Mouse (Mus musculus) MEL (cell line): Measurements from ENCODE around the gene Coro1b. TPM values are rescaled to one million over a fixed set of nuclear protein-coding genes. Genes with fewer than 3 reads are reported as not detected.

Experiments
- DNase-seq: peaks from one replicate; pipeline ENCODE4 v3.0.0; 2011; ENCODE audit warnings: low read depth, low spot score
- H3K27ac ChIP-seq: 2 replicates; pipeline ENCODE4 v1.5.1; 2012; ENCODE audit warnings: low read depth, mild to moderate bottlenecking, control low read depth, low read length, moderate library complexity; ENCODE audit not compliant: control insufficient read depth
- H3K27me3 ChIP-seq, 2 experiments: fragments of 150-350 bp in 1 of 2; sonication (generic) in 1 of 2; 2 replicates each; pipeline ENCODE4 v1.6.1; 2012; ENCODE audit warnings: low read length in 2 of 2, mild to moderate bottlenecking in 2 of 2, improper control_type of control experiment in 1 of 2, moderate library complexity in 1 of 2; ENCODE audit not compliant: insufficient read depth in 2 of 2, control insufficient read depth in 1 of 2
- H3K36me3 ChIP-seq, 2 experiments: 2 replicates each; pipeline ENCODE4 v1.6.1; 2012 to 2014; ENCODE audit warnings: low read length in 2 of 2, improper control_type of control experiment in 1 of 2, inconsistent platforms in 1 of 2, mild to moderate bottlenecking in 1 of 2; ENCODE audit not compliant: insufficient read depth in 2 of 2, control insufficient read depth in 1 of 2
- H3K4me1 ChIP-seq, 2 experiments: fragments of 150-350 bp in 1 of 2; sonication (generic) in 1 of 2; 2 replicates each; pipeline ENCODE4 v1.6.1; 2012; ENCODE audit warnings: low read length in 2 of 2, improper control_type of control experiment in 1 of 2, mild to moderate bottlenecking in 1 of 2; ENCODE audit not compliant: insufficient read depth in 2 of 2, control insufficient read depth in 1 of 2
- H3K4me3 ChIP-seq, 2 experiments: fragments of 150-350 bp in 1 of 2; sonication (generic) in 1 of 2; 2 replicates each; pipeline ENCODE4 v1.5.1; 2012; ENCODE audit warnings: low read depth in 2 of 2, low read length in 2 of 2, mild to moderate bottlenecking in 2 of 2, moderate library complexity in 2 of 2, control low read depth in 1 of 2, improper control_type of control experiment in 1 of 2; ENCODE audit not compliant: control insufficient read depth in 1 of 2, insufficient read depth in 1 of 2
- H3K79me2 ChIP-seq: 2 replicates; pipeline ENCODE4 v1.6.1; 2012; ENCODE audit warnings: mild to moderate bottlenecking, low read length, moderate library complexity; ENCODE audit not compliant: control insufficient read depth, poor library complexity, insufficient read depth
- H3K9ac ChIP-seq: 2 replicates; pipeline ENCODE4 v1.6.1; 2012; ENCODE audit warnings: low read depth, mild to moderate bottlenecking, control low read depth, low read length, moderate library complexity; ENCODE audit not compliant: control insufficient read depth, poor library complexity, severe bottlenecking
- H3K9me3 ChIP-seq: fragments of 150-350 bp; sonication (generic); replicated peaks from 2 replicates; pipeline ENCODE4 v1.6.1; 2012; ENCODE audit warnings: mild to moderate bottlenecking, low read length, improper control_type of control experiment, moderate library complexity; ENCODE audit not compliant: insufficient read depth
- CHD1 ChIP-seq: IDR thresholded peaks from 2 replicates; pipeline ENCODE4 v1.6.1; 2012; ENCODE audit warnings: low read depth, mild to moderate bottlenecking, inconsistent platforms, low read length, improper control_type of control experiment
- CHD2 ChIP-seq: IDR thresholded peaks from 2 replicates; pipeline ENCODE4 v1.6.1; 2011; ENCODE audit warnings: low read length, improper control_type of control experiment
- CTCF ChIP-seq, 3 experiments: IDR thresholded peaks in 2 of 3; conservative IDR thresholded peaks in 1 of 3; 2 replicates each; pipeline ENCODE4 v1.5.1; 2011 to 2012; ENCODE audit warnings: low read length in 3 of 3, low read depth in 2 of 3, mild to moderate bottlenecking in 2 of 3, improper control_type of control experiment in 1 of 3, inconsistent platforms in 1 of 3, mixed read lengths in 1 of 3, moderate library complexity in 1 of 3; ENCODE audit not compliant: control insufficient read depth in 1 of 3, insufficient read depth in 1 of 3, poor library complexity in 1 of 3, severe bottlenecking in 1 of 3
- GATA1 ChIP-seq: IDR thresholded peaks from 2 replicates; pipeline ENCODE4 v1.6.1; 2011; ENCODE audit warnings: low read depth, low read length, improper control_type of control experiment
- HCFC1 ChIP-seq: IDR thresholded peaks from 2 replicates; pipeline ENCODE4 v1.6.1; 2012; ENCODE audit warnings: low read depth, mild to moderate bottlenecking, inconsistent platforms, low read length, improper control_type of control experiment, moderate library complexity
- JUND ChIP-seq: IDR thresholded peaks from 2 replicates; pipeline ENCODE4 v1.6.1; 2011; ENCODE audit warnings: low read depth, mild to moderate bottlenecking, improper control_type of control experiment, low read length
- KAT2A ChIP-seq: conservative IDR thresholded peaks from 2 replicates; pipeline ENCODE4 v1.6.1; 2012; ENCODE audit warnings: low read depth, low read length, improper control_type of control experiment, inconsistent platforms
- MAZ ChIP-seq: IDR thresholded peaks from 2 replicates; pipeline ENCODE4 v1.6.1; 2012; ENCODE audit warnings: low read depth, mild to moderate bottlenecking, inconsistent platforms, low read length, improper control_type of control experiment
- MEF2A ChIP-seq: IDR thresholded peaks from 2 replicates; pipeline ENCODE4 v1.6.1; 2014; ENCODE audit warnings: low read depth, mild to moderate bottlenecking, inconsistent platforms, low read length, improper control_type of control experiment; ENCODE audit not compliant: poor library complexity, insufficient replicate concordance, severe bottlenecking; ENCODE audit errors: extremely low read depth
- NELFE ChIP-seq: IDR thresholded peaks from 2 replicates; pipeline ENCODE4 v1.6.1; 2011; ENCODE audit warnings: low read depth, low read length, improper control_type of control experiment
- NRF1 ChIP-seq: IDR thresholded peaks from 2 replicates; pipeline ENCODE4 v1.6.1; 2014; ENCODE audit warnings: low read depth, mild to moderate bottlenecking, inconsistent platforms, low read length, improper control_type of control experiment, moderate library complexity; ENCODE audit not compliant: poor library complexity, insufficient read depth, severe bottlenecking
- POLR2AphosphoS2 ChIP-seq: IDR thresholded peaks from 2 replicates; pipeline ENCODE4 v1.6.1; 2011; ENCODE audit warnings: low read length, improper control_type of control experiment
- POLR2AphosphoS5 ChIP-seq: IDR thresholded peaks from 2 replicates; pipeline ENCODE4 v1.6.1; 2012; ENCODE audit warnings: low read depth, borderline replicate concordance, mild to moderate bottlenecking, inconsistent platforms, low read length, moderate library complexity, mixed read lengths
- TAL1 ChIP-seq: IDR thresholded peaks from 2 replicates; pipeline ENCODE4 v1.6.1; 2012; ENCODE audit warnings: mild to moderate bottlenecking, inconsistent platforms, low read length, moderate library complexity, mixed read lengths
- TBP ChIP-seq: IDR thresholded peaks from 2 replicates; pipeline ENCODE4 v1.8.0; 2011; ENCODE audit warnings: low read depth, low read length, improper control_type of control experiment
- USF2 ChIP-seq, 2 experiments: IDR thresholded peaks; 2 replicates each; pipeline ENCODE4 v1.6.1; 2011 to 2012; ENCODE audit warnings: improper control_type of control experiment in 2 of 2, low read length in 2 of 2, borderline replicate concordance in 1 of 2, inconsistent platforms in 1 of 2, low read depth in 1 of 2, mild to moderate bottlenecking in 1 of 2; ENCODE audit not compliant: insufficient read depth in 1 of 2
- ZC3H11A ChIP-seq: IDR thresholded peaks from 2 replicates; pipeline ENCODE4 v1.6.1; 2012; ENCODE audit warnings: low read depth, mild to moderate bottlenecking, inconsistent platforms, low read length, improper control_type of control experiment
- ZKSCAN1 ChIP-seq: IDR thresholded peaks from 2 replicates; pipeline ENCODE4 v1.6.1; 2012; ENCODE audit warnings: low read depth, mild to moderate bottlenecking, inconsistent platforms, low read length, improper control_type of control experiment, moderate library complexity
- ZMIZ1 ChIP-seq: IDR thresholded peaks from 2 replicates; pipeline ENCODE4 v1.6.1; 2012; ENCODE audit warnings: low read depth, mild to moderate bottlenecking, inconsistent platforms, low read length, improper control_type of control experiment, moderate library complexity
- ZNF384 ChIP-seq: IDR thresholded peaks from 2 replicates; pipeline ENCODE4 v1.6.1; 2012; ENCODE audit warnings: low read depth, mild to moderate bottlenecking, inconsistent platforms, low read length, improper control_type of control experiment
- polyA plus RNA-seq, 2 experiments: library from polyadenylated mRNA; stranded (reverse) in 1 of 2; unstranded in 1 of 2; fragments of >175 nt in 1 of 2; fragments of >200 nt in 1 of 2; gene quantifications; 2 replicates each; pipeline versions ENCODE4 v1.2.1 to v1.2.4; 2012; ENCODE audit warnings: low replicate concordance in 2 of 2, low read depth in 1 of 2; ENCODE audit not compliant: insufficient read length in 2 of 2, insufficient read depth in 1 of 2, missing spikeins in 1 of 2
- total RNA-seq: library from RNA; depleted of rRNA; stranded (reverse); fragments of 300-350 nt; gene quantifications from 2 replicates; pipeline ENCODE4 v1.2.3, GENCODE M21; 2012

Gene Coro1b
- total and polyA plus RNA-seq, 3 experiments = 55.5 to 111 TPM; not detected in 1

GRCm38 (mm10) chr19:4149764-4150461, 1.5 kb downstream of the Coro1b start:
- Histone ChIP-seq H3K79me2 (peaks cover 11% of the 10 kb centered on the region), H3K27me3 (no peaks in the 10 kb centered on the region), H3K9me3 (no peaks in the 10 kb centered on the region), H3K9ac (no peak overlapping the region), H3K36me3 (peaks cover 1 to 5% of the 10 kb centered on the region in 2 experiments; a peak in 2 of 4 replicates), H3K4me3 (no peak overlapping the region), H3K4me1 (peaks cover 9 to 18% of the 10 kb centered on the region in 2 experiments; a peak in 3 of 4 replicates), H3K27ac (no peak overlapping the region)
- TF ChIP-seq MEF2A = no peak
- TF ChIP-seq TAL1 = no peak
- no peak for DNase-seq

- Histone ChIP-seq H3K4me1 (peaks cover 9 to 22% of the 10 kb centered on the region in 2 experiments; a peak in 3 of 4 replicates), H3K79me2 (peaks cover 15% of the 10 kb centered on the region), H3K27ac (no peak overlapping the region), H3K9ac (no peak overlapping the region), H3K9me3 (no peaks in the 10 kb centered on the region), H3K27me3 (no peaks in the 10 kb centered on the region), H3K4me3 (no peak overlapping the region), H3K36me3 (peaks cover 1 to 5% of the 10 kb centered on the region in 2 experiments; a peak in 2 of 4 replicates)
- TF ChIP-seq POLR2AphosphoS5 = no peak
- TF ChIP-seq GATA1 = no peak
- TF ChIP-seq TAL1 = no peak
- TF ChIP-seq ZNF384 = no peak
- TF ChIP-seq USF2 (IDR thresholded peaks at IDR 0.05; ENCODE audit: borderline replicate concordance in 1 of 2, insufficient read depth in 1 of 2, low read depth in 1 of 2, low read length in 2 of 2) = no peak
- TF ChIP-seq ZKSCAN1 = no peak
- TF ChIP-seq NELFE = no peak
- TF ChIP-seq ZC3H11A = no peak
- no peak for TF ChIP-seq TBP
- TF ChIP-seq NRF1 = no peak
- TF ChIP-seq CHD1 = no peak
- TF ChIP-seq POLR2AphosphoS2 = no peak
- no peak for TF ChIP-seq CHD2
- no peak for TF ChIP-seq HCFC1
- TF ChIP-seq JUND = no peak
- no peak for TF ChIP-seq MAZ
- TF ChIP-seq KAT2A = no peak
- no peak for TF ChIP-seq ZMIZ1
- TF ChIP-seq CTCF (IDR thresholded peaks at IDR 0.05 in 2 of 3, conservative IDR thresholded peaks at IDR 0.05 in 1 of 3; ENCODE audit: control insufficient read depth in 1 of 3, insufficient read depth in 1 of 3, low read depth in 2 of 3, low read length in 3 of 3, poor library complexity in 1 of 3, severe bottlenecking in 1 of 3) = no peak
- DNase-seq = no peak
These were observed 2.4 kb downstream of the Coro1b start for GRCm38 (mm10) chr19:4150567-4151487.
